Mouse (Mus musculus) erythroblast, adult 5-6 weeks (primary cell): ENCODE results near the gene Mpo. TPM values are rescaled to one million over a fixed set of nuclear protein-coding genes. Genes with fewer than 3 reads are reported as not detected.
A peak's percentile ranks its signal among the peaks of the same experiment; 100 is the strongest.

Source experiments
- ATAC-seq: replicated peaks from 2 replicates; pipeline ENCODE4 v1.8.0; 2016; ENCODE audit warnings: moderate number of reproducible peaks, mild to moderate bottlenecking, moderate TSS enrichment, inconsistent platforms; ENCODE audit not compliant: poor library complexity, low FRiP score, severe bottlenecking
- total RNA-seq, 2 experiments: library from RNA; stranded (forward) in 1 of 2; stranded (reverse) in 1 of 2; fragments of 150-400 nt in 1 of 2; fragments of 200-764, 138-1000 nt in 1 of 2; gene quantifications; 2 replicates each; pipeline versions ENCODE4 v1.2.3 to v1.2.4; 2015 to 2017; ENCODE audit warnings: low replicate concordance in 2 of 2

Mpo gene
- total RNA-seq, 2 experiments from 2014 or later = 1,001 to 1,764 TPM

DNA sequence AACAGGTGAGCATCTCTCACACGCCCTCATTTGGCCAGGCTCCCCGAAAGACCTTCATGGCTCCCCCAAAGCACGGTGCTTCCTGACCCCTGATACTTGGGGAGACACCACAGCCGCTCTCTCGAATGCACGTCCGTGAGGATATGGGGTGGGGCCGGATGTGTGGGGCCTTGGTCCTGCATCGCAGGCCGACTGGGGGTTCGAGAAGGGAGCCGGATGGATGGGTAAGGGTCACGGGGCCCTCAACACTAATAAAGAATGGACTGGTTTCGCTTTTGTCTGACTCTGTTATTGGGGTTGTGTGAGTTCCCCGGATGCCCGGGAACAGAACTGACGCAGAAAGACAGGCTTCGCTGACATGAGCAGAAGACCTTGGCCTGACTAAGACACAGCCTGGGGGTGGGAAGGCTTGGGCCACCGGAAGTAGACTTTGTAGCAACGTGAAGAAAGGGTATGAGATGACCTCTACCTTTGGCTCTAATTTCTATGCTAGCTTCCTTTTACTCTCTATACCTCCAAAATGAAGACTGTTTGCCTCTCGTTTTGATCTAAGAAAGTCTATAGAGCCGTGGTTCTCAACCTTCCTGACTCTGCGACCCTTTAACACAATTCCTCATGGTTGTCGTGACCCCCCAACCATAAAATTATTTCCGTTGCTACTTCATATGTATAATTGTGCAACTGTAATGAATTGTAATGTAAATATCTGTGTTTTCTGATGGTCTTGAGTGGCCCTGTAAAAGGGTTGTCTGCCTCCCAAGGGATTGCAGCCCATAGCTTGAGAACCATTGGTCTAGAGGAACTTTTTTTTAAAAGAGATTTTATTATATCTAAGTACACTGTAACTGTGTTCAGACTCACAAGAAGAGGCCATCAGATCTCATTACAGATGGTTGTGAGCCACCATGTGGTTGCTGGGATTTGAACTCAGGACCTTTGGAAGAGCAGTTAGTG is 36.1 kb upstream of the Mpo start:
- ATAC-seq = peak; percentile 15; the same call in 1 of the 2 replicates

DNA sequence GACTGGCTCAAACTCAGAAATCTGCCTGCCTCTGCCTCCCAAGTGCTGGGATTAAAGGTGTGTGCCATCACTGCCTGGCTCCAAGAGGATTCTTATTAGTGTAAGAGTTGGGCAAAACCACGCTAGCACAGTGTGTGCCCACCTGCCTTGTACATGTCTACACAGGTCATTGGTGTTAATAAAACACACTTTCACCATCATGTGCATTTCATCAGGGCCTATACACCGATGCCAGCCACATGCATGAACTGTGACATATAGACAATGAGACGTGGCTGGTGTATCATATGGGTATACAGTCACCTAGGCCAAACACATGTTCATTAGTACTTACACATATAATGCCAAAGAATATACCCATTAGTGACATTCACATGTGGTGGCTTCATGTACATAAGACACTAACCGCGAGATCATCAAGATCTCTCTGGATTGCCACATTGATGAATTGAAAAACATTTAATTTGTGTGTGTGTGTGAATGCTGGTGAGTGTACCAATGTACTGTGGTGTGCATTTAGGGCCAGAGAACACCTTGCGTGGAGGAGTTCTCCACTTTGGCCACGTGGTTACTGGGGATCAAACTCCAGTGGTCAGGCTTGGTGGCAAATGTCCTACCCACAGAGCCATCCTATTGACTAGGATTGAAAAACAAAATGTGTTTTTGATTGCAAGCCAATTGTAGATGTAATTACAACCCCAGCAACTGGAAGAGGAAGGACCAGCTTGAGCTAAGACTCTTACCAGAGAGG is 35.0 kb upstream of the Mpo start:
- no peak for ATAC-seq

DNA sequence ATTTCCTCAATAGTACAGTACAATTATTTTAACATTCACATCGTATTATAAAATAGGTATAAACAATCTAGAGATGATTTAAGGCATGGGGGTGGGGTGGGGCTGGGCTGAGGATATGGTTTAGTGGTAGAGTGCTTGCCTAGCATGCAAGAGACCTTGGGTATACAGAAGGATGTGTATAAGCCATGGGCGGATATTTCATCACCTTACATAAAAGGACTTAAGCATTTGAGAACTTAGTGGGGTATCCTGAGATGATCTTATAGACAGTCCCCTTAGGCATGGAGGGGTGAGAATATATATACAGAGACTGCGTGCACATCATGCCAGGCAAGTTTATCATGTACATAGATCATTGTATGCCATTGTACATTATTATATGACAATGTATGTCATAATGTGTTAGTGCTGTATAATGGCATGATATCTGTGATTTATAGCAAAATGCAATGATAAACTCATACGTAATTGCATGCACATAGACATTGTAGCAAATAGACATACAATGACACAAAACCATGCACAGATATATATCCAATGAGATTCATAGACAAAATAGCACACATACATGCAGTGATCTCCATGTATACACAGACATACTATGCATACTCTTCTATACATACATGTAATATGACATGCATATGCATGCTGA is 34.3 kb upstream of the Mpo start:
- ATAC-seq = no peak

DNA sequence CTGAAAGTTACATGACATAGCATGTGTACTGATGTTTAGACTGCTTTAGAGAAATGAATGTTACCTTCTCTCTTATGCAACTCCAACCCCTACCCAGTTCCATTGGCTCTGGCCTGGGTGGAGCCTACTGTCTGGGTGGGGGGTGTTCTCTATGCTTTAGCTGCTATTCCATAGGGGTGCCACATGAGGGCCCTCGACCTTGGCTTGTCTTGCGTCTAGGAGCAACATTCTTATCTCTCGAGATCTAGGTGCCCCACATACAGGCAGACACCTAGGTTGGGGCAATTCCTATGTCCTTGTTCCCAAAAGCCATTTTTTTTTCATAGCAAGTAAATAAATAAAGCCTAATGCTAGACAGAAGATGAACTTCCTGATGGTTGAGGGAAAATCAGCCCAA is 33.8 kb upstream of the Mpo start:
- no peak for ATAC-seq

DNA sequence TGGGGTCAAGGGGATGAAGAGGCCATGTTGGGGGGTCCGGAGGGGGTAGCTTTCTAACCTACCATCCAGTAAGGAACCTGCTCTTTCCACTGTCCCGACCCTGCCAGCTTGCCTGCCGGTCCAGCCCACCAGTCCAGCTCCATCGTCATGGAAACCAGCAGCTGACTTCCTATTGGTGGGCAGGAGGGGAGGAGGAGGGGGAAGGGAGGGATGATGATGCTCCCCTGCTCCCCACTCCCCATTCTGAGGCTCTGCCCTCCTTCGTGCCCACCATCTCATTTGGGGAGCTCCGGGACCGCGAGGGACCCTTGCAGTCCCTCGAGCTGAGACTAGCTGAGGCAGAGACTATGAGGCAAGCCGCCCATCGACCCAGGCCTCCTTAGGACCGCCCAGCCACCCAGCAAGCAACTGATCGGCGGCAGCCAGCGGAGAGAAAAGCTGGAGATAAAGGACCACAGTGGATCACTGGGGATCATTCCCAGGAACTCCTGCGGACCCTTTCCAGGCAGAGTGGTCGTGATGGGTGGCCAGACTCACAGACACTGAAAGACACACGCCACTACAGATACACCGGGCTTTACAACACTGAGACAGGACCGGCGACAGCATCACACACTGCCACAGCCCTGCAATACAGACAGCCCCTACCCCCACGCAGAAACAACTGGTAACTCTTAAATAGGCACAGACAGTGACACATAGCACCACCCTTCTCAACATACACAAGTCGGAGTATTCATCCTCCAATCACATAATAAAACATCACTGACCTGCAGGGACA is 32.9 kb upstream of the Mpo start, which contains the start of gene Tspoap1:
Tspoap1 (plus strand) TSS at position 241 of the 781 bp plus-strand sequence.
- ATAC-seq = no peak

DNA sequence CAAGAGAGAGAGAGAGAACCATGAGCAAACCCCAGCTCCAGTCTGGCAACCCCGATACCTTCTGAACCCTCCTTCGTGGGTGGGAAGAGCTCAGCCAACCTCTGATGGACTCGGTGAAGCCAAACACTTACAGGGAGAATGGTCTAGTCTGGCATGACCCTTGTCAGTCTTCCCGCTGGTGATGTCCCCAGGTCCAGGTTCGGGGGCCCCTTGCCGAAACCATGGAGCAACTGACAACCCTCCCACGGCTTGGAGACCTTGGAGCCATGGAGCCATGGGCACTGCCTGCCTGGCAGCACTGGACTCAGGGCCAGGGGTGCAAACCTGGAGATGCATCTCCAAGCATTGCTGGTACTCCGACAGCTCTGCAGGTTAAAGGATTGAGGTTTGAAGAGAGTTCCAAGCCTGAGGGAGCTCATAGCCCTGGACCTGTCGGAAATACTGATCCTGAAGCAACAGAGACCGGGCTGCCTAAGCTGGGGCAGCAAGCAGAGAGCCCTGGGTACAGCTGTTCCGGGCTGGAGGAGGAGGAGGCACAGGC is 32.1 kb upstream of the Mpo start:
- ATAC-seq = no peak

DNA sequence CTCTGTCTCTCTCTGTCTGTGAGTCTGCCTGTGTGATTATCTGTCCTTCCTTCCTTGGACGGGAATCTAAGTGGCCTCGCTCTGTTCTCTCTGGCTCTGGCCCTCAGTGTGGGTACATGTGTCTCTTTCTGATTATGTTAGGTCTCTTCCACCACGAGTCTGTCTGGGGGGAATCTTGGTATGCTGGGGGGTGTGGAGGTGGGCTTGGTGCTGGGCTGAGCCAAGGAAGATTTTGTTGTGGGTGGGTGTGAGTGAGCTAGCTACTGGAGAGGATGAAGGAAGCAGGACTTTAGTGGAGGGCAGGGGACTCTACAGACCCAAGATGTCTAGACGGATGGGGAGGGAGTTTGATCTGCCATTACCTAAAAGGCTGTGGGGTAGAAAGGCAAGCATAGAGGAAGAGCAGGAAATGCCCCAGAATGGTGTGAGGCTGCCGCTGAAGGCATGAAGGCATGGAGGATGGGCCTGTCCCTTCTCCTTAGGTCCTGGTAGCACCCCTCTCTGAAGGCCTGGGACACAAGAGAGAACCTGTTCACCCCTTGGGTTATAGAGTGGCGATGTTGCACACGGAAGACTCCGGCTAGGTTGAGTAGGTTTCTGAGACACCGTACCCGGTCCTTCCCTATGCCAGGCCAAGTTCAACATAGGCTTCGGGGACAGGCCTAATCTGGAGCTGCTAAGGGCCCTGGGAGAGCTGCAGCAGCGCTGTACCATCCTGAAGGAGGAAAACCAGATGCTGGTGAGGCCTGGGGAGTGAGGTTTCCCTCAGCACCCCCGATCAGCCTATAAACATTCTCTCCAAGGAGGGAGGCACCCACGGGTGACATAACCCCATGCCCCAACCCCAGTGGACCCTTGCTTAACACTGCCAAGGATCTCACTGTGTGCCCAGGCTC is 31.3 kb upstream of the Mpo start:
- ATAC-seq = no peak

DNA sequence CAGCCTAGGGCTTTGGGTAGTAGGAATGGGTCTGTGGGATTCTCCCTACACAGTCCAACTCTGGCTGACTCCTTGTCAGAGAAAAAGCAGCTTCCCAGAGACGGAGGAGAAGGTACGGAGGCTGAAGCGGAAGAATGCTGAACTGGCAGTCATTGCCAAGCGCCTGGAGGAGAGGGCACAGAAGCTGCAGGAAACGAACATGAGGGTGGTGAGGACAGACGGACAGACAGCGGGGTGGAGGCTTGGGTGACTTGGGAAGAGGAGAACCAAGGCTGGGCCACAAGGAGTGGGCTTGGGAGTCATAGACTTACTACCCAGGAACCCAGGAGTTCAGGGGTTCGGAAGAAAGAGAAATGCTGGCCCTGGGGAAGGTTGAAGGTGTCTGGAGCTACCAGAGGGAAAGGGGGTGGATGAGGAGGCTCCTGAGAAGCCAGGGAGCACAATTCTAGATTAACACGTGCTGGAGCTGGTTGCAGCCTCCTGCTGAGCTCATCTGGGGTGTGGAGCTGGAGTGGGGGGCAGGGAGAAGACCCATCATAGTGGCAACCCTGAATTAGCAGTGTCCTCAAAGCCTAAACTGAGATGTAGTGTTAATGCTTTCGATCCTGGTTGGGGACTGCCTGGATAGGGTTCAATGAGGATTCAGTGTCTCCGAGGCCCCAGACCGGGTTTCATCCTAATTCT is 30.5 kb upstream of the Mpo start:
- no peak for ATAC-seq

DNA sequence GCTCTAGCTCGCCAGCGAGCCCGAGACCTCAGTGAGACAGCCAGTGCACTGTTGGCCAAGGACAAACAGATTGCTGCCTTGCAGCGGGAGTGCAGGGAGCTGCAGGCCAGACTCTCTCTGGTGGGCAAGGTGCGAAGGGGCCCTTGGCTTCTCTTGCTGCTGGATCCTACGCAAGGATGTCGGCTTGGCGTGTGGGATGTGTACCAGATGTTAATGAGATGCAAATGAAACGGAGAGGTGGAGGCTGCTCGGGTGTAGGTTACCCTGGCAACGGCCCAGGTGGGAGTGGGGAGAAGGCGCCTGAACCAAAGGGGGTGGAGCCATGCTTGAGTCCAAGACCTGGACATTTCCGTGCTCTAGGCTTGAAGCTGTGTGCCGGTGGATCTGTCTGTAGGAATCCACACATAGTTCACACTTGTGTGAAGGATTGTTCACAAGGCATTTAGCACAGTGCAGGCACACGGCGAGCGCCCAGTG is 29.8 kb upstream of the Mpo start:
- no peak for ATAC-seq

DNA sequence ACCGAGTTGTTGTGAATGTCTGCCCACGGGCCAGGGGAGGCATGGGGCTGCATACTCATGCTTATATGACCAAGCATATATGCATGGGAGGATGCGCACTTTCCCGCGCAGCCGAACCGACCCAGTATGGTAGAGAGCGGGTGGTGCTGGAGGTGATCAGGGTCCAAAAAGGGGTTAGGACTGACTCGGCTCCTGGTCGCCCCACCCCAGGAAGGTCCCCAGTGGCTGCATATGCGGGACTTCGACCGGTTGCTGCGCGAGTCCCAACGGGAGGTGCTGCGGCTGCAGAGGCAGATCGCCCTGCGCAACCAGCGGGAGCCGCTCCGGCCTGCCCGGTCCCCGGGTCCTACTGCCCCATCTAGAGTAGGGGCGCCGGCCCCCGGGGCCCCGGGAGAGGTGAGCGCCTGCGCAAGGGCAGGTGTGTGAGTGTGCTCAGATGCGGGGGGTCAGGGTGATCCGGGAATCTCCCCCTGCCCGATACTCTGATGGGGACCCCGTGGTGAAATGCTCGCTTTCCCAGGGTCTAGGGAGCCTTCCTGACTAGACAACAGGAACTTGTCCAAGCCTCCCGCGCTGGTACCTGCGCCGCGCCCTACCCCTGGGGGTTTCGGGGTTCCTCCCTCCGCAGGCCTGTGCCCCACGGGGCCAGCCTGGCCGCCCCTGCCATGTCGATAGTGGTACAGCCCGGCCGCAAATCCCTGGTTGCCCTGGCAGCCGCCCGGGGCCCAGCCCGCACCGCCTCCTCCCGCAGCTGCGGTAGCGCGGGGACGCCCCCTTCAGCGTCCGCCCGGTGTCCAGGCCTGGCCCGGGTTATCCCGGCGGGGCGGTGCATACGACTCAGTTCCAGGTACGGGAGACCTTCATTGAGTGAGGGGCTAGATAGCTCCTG is 29.1 kb upstream of the Mpo start:
- ATAC-seq = no peak

DNA sequence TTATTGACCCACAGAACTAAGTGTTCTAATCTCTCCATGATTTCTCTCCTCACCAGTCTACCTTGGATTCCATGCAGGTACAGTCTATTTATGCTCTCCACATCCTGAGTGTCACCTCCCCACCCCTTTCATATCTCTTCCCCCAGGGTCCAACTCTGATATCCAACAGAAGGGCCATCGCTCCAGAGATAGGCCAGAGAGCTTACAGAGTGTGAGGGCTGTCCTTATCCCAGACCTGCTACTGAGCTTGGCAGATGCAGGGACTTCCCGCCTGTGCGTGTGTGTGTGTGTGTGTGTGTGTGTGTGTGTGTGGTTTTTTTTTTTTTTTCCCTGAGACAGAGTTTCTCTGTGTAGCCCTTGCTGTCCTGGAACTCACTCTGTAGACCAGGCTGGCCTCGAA is 24.6 kb upstream of the Mpo start:
- ATAC-seq = no peak

DNA sequence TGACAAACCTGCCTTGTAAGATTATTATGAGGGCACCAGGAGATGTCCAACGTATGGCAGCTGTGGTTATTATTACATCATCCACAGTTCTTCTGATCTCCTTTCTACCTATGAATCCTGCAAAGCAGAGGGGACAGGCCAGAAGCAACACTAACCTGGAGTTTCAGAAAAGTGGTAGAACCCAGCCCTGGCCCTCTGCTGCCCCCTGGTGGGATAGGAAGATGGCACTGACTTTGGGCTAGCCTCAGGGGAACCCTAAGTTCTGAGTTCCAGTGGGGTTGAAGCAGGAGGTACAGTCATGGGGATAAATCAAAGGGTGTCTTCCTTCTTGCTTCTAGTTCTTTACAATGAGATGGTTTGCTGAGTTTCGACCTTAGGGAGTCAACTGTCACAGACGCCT is 22.4 kb upstream of the Mpo start:
- peak; percentile 78 for ATAC-seq

DNA sequence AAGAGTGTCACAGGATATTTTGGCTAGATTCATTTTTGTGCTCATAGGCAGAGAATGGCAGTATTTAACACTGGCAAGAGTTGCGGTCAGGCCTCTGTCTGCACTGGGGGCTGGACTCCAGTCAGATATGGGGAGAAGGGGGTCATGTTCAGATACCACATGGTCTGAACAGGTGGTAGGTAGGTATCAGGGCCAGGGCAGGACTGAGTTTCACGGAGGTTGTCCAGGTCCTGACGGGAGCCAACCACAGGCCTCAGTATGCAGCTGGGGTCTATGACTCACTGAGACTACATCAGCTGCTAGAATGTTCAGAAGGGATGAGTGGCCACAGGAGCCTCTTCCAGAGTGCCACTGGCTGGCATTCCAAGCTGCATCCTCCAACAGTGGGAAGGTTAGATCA is 21.0 kb upstream of the Mpo start:
- ATAC-seq = no peak

DNA sequence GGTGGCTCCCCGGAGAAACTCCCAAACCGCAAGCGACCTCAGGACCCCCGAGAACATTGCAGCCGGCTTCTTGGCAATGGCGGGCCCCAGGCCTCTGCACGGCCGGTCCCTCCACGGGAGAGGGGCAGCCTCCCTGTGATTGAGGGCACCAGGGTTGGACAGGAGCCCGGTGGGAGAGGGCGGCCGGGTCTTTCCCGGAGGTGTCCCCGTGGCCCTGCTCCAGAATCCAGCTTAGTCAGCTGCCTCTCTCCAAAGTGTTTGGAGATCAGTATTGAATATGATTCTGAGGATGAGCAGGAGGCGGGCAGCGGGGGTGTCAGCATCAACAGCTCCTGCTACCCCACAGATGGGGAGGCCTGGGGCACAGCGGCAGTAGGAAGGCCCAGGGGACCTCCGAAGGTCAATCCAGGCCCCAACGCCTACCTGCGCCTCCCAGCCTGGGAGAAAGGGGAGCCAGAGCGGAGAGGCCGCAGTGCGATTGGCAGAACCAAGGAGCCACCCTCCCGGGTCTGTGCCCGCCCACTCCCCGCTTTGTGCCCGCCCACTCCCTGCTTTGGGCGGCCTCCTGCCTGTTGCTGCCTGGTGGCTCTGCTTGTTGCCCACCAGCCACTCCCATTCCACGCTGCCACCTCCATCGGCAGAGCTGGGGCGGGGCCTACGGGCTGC is 15.1 kb upstream of the Mpo start:
- no peak for ATAC-seq

DNA sequence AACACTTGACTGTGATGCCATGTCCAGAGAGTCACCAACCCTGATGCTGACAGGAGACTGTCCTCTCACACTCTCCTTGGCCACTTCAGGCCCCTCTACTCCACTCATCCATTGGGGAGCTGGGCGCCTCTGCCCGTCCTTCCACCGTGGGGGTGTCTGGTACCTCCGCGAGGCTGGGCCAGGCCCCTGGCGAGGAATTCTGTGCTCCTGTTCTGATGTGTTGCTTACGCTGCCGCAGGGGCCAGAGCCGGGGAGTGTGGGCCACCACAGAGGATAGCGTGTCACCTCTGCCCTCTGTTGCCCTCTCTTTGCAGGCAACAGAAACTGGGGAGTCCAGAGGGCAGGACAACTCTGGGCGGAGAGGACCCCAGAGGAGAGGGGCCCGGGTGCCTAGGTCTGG is 14.5 kb upstream of the Mpo start:
- ATAC-seq = no peak

DNA sequence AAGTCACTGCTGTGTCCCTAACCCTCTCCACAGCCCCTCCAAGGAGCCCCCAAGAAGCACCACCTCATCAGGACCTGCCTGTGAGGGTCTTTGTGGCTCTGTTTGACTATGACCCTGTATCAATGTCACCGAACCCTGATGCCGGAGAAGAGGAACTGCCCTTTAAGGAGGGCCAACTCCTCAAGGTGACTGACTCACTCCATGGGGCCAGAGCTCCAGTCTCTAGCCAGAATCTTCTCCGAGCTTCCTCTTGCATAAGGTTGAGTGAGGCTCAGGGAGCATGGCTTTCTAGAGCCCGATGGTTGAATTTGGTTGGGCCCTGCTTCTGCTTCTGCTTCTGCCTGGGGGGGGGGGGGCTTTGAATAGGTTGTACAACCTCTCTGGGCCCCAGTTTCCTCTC is 14.0 kb upstream of the Mpo start:
- no peak for ATAC-seq
